Mouse (Mus musculus) stomach, postnatal 0 days (tissue): Measurements from ENCODE around the gene Nln. TPM values are rescaled to one million over a fixed set of nuclear protein-coding genes. Genes with fewer than 3 reads are reported as not detected.

Source experiments
- ATAC-seq: fragments of 200-750 bp; cut with Nextera tagmentation; 2 replicates; pipeline ENCODE4 v1.8.0; 2017; ENCODE audit not compliant: low FRiP score, low TSS enrichment
- DNase-seq: peaks from one replicate; pipeline ENCODE4 v3.0.0-alpha.2; 2016; ENCODE audit warnings: low spot score
- H3K27ac ChIP-seq: fragments of 300-500 bp; sonication (generic); replicated peaks from 2 replicates; pipeline ENCODE4 v1.5.1; 2014; ENCODE audit warnings: mild to moderate bottlenecking, control low read depth
- H3K27me3 ChIP-seq: fragments of 300-500 bp; sonication (generic); 2 replicates; pipeline ENCODE4 v1.6.1; 2014; ENCODE audit warnings: low read length; ENCODE audit not compliant: control insufficient read depth, insufficient read depth
- H3K36me3 ChIP-seq: fragments of 300-500 bp; sonication (generic); 2 replicates; pipeline ENCODE4 v1.6.1; 2014; ENCODE audit warnings: low read length, mixed read lengths; ENCODE audit not compliant: control insufficient read depth, insufficient read depth
- H3K4me1 ChIP-seq: fragments of 300-500 bp; sonication (generic); replicated peaks from 2 replicates; pipeline ENCODE4 v1.6.1; 2014; ENCODE audit warnings: antibody characterized with exemption; ENCODE audit not compliant: control insufficient read depth, insufficient read depth
- H3K4me2 ChIP-seq: fragments of 300-500 bp; sonication (generic); replicated peaks from 2 replicates; pipeline ENCODE4 v1.6.1; 2014; ENCODE audit warnings: low read depth, mild to moderate bottlenecking, control low read depth, moderate library complexity
- H3K4me3 ChIP-seq: fragments of 300-500 bp; sonication (generic); 2 replicates; pipeline ENCODE4 v1.5.1; 2014; ENCODE audit warnings: low read depth, low read length, control low read depth
- H3K9ac ChIP-seq: fragments of 300-500 bp; sonication (generic); 2 replicates; pipeline ENCODE4 v1.6.1; 2014; ENCODE audit warnings: mild to moderate bottlenecking, low read length, control low read depth, mixed read lengths
- H3K9me3 ChIP-seq: fragments of 300-500 bp; sonication (generic); 2 replicates; pipeline ENCODE4 v1.6.1; 2016; ENCODE audit warnings: low read length; ENCODE audit not compliant: control insufficient read depth
- CTCF ChIP-seq: IDR thresholded peaks from 2 replicates; pipeline ENCODE4 v1.5.1; 2016; ENCODE audit warnings: antibody characterized with exemption, low read depth, mild to moderate bottlenecking, moderate library complexity
- EP300 ChIP-seq: optimal IDR thresholded peaks from 2 replicates; pipeline ENCODE3; 2016; ENCODE audit warnings: antibody characterized with exemption
- WGBS: fragments of 180-500 bp; shearing (Covaris S2); extraction: QIAGEN DNeasy Blood & Tissue Kit; methylation state at CpG from one replicate; pipeline ENCODE4 v1.1.7; 2014; 5-methylcytosine and 5-hydroxymethylcytosine counted together
- polyA plus RNA-seq: library from polyadenylated mRNA; unstranded; fragments of >200 nt; fragmentation: Nextera tagmentation; extraction: Ambion mirVana; gene quantifications from 2 replicates; pipeline ENCODE4 v1.2.1, GENCODE M21; 2015

The Nln gene
- polyA plus RNA-seq, 1 experiment from 2014 or later = 22.5 TPM

GRCm38 (mm10) chr13:104011289-104011688 lies 98.1 kb downstream of the Nln start:
- Histone ChIP-seq H3K27ac (no peak overlapping the region), H3K4me2 (no peak overlapping the region), H3K27me3 (no peaks in the 10 kb centered on the region), H3K36me3 (no peaks in the 10 kb centered on the region), H3K4me1 (no peaks in the 10 kb centered on the region), H3K9me3 (no peaks in the 10 kb centered on the region), H3K9ac (no peak overlapping the region), H3K4me3 (no peak overlapping the region)
- WGBS = 80% methylated on average over 5 of the region's 5 CpGs
- DNase-seq (no peak), ATAC-seq (no peak)
- TF ChIP-seq EP300 (no peak), CTCF (no peak)

DNA sequence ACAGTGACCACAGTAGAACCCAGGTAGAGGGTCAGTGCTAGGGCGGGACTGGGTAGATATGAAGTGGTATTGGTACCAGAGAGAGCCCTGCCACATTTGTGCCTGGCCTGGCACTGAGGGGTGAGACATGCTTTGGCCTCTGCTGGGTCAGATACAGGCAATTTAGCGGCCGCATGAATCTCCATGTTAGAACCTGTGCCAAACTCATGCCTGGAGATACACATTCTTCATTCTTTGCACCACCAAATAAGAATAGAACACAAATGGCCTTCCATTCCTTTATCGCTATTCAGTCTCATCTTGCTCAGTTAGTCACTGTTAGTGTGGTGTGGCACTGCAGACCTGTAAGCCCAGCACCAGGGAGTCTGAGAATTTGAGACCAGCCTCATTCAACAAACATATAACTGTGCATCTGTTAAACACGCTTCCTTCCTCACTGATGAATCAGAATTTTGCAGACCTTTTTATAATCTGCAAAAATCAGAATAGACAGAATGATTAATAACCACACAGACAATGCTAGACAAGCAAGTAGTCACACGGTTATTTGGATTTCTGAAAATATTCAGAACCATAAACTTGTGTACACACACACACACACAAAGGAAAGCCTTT lies 104.1 kb downstream of the Nln start:
- Histone ChIP-seq H3K27me3 (no peaks in the 10 kb centered on the region), H3K4me2 (no peak overlapping the region), H3K9me3 (no peaks in the 10 kb centered on the region), H3K27ac (no peak overlapping the region), H3K36me3 (no peaks in the 10 kb centered on the region), H3K9ac (no peak overlapping the region), H3K4me3 (no peak overlapping the region), H3K4me1 (no peaks in the 10 kb centered on the region)
- 68% methylated on average over 6 of the region's 6 CpGs for WGBS
- ATAC-seq (no peak), DNase-seq (no peak)
- TF ChIP-seq CTCF = no peak
- no peak for TF ChIP-seq EP300

DNA sequence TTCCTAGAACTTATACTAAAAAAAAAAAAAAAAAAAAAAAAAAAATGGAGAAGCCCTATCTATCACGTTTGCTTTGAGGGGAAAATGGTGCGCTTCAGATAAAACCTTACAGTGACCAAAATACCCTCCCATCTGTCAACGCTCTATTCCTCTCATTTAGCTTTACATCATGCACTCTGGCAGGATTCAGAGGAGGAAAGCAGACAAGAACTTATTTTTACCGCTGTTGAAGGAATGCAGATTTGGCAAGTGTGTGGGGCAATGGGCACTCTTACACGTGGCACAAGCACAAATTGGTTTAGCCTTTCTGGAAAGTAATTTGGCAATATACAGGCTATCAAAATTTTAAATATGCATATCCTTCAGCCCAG lies 115.3 kb downstream of the Nln start:
- DNase-seq = no peak
- Histone ChIP-seq H3K9ac (no peak overlapping the region), H3K27ac (no peak overlapping the region), H3K9me3 (no peaks in the 10 kb centered on the region), H3K4me3 (no peak overlapping the region), H3K4me2 (no peak overlapping the region), H3K27me3 (no peaks in the 10 kb centered on the region), H3K4me1 (no peaks in the 10 kb centered on the region), H3K36me3 (no peaks in the 10 kb centered on the region)
- ATAC-seq = no peak
- no peak for TF ChIP-seq CTCF
- TF ChIP-seq EP300 = no peak
- WGBS = 63% methylated on average over 5 of the region's 5 CpGs

GRCm38 (mm10) chr13:103993142-103994084 lies 116.0 kb downstream of the Nln start:
- 64% methylated on average over 8 of the region's 8 CpGs for WGBS
- ATAC-seq (no peak), DNase-seq (no peak)

GRCm38 (mm10) chr13:103986660-103987059 lies 122.8 kb downstream of the Nln start:
- H3K4me1 ChIP-seq = peaks cover 5% of the 10 kb centered on the region
- no peak for DNase-seq
- TF ChIP-seq EP300 (no peak), CTCF (no peak)
- ATAC-seq = 0 out of 2 replicates have a peak, but pooled peaks have one; percentile 33
- no peaks in the 10 kb centered on the region for H3K36me3 ChIP-seq
- H3K4me3 ChIP-seq = no peak overlapping the region
- no peak overlapping the region for H3K9ac ChIP-seq
- H3K27ac ChIP-seq = no peak overlapping the region; the same call in 1 of the 2 replicates
- H3K27me3 ChIP-seq = no peaks in the 10 kb centered on the region
- no peaks in the 10 kb centered on the region for H3K9me3 ChIP-seq
- WGBS = 47% methylated on average over 4 of the region's 4 CpGs
- H3K4me2 ChIP-seq = no peak overlapping the region

More at GRCm38 (mm10) chr13:103993142-103994084, 116.0 kb downstream of the Nln start:
- Histone ChIP-seq H3K4me1 (no peaks in the 10 kb centered on the region), H3K4me2 (no peak overlapping the region), H3K27ac (no peak overlapping the region), H3K4me3 (no peak overlapping the region), H3K9me3 (no peaks in the 10 kb centered on the region), H3K9ac (no peak overlapping the region), H3K36me3 (no peaks in the 10 kb centered on the region), H3K27me3 (no peaks in the 10 kb centered on the region)
- no peak for TF ChIP-seq EP300
- TF ChIP-seq CTCF = no peak
